Mouse (Mus musculus) neutrophil, adult 5-6 weeks (primary cell): ENCODE measurements around the gene T. TPM values are rescaled to one million over a fixed set of nuclear protein-coding genes. Genes with fewer than 3 reads are reported as not detected.
A peak's percentile ranks its signal among the peaks of the same experiment; 100 is the strongest.

Source experiments
- ATAC-seq: fragments of 151-379, 151-347 bp; 2 replicates; pipeline ENCODE4 v1.8.0; 2017; ENCODE audit warnings: mild to moderate bottlenecking, moderate TSS enrichment; ENCODE audit not compliant: insufficient number of reproducible peaks, poor library complexity, low FRiP score, severe bottlenecking; ENCODE audit errors: extremely low read depth
- total RNA-seq: library from RNA; stranded (forward); fragments of 200-1000 nt; gene quantifications from 2 replicates; pipeline ENCODE4 v1.2.3, GENCODE M21; 2017

Gene T
- total RNA-seq, 1 experiment from 2014 or later, result not detected

GRCm38 (mm10) chr17:8429896-8430295 is 4.3 kb upstream of the T start:
- no peak for ATAC-seq

GRCm38 (mm10) chr17:8432179-8432800 is 1.9 kb upstream of the T start:
- ATAC-seq, result no peak

DNA sequence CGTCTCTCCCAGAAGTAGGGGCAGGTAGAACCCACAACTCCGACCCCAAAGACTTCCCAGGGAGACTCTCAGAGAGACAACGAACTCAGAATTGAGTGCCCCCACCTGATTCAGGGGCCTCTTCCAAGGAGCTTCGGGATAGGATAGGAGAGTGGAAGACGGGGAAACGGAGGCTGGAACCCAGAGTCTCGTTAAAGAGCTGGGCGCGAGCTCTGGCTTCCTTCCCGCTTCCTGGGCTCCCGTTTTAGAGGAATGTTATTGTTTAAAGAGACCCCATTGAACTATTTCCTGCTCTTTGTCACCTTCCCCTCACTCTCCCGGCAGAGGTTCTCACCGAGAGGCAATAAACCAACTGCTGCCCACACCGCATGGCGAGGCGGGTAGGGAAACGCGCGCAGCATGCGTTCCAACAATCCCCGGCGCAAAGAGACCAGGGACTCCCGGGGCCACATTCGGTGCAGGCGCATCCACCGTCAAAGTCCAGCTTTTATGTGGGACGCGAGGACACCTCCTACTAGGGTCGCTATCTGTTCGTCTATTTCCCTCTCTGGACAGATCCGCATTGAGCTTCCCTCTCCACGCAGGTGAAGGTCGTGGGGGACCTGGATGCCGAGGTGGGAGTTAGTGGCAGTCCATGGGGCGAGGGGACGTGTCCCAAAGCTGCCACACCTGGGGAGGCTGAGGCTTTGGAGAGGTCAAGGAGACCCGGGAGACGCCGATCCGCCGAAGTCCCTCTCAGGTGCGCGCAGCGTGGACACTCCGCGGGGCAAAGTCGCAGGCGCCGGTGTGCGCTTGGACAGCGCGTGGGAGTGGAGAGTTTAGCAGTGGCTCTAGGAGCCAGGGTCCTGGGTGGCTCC is 874 bp upstream of the T start:
- ATAC-seq, result no peak

DNA sequence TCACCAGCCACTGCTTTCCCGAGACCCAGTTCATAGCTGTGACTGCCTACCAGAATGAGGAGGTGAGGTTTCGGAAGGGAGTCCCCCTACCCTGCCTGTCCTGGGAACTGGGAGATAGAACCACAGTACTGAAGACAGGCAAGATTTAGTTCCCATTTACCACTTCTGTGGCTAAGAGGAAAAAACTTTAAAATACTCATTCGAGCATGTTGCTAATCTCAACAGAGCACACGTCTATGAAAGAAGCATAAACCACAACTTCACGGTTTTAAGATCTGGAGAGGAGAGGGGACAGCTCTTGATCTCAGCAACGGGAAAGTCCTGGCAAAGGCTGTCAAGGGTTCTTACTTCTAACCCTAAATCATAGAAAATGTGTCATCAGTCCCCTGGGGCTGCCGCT is 2.0 kb downstream of the T start:
- ATAC-seq, result no peak

GRCm38 (mm10) chr17:8444062-8444461 is 9.8 kb downstream of the T start:
- no peak for ATAC-seq

DNA sequence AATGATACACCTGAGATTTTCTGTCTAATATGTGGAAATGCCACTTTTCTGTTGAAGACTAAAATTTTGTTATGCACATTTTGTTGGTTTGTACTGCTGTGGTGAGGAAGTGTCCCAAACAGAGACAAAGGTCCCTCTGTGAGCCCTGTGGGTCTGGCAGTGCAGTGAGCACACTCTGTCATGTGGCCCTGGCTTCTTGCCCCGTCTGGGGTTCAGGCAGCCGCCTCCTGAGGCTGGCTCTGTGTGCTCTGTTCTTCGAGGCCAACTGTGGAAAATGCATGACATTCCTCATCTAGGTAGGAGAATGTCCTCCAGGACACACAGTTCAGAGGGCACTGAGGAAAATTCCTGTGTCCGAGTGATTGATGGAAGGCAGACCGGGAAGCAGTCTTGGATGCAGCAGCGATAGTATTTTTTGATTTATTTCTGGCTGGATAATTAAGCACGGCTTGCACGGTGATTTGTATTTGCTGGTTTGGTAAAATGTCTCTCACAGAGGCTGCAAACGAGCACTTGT is 13.5 kb downstream of the T start:
- no peak for ATAC-seq

DNA sequence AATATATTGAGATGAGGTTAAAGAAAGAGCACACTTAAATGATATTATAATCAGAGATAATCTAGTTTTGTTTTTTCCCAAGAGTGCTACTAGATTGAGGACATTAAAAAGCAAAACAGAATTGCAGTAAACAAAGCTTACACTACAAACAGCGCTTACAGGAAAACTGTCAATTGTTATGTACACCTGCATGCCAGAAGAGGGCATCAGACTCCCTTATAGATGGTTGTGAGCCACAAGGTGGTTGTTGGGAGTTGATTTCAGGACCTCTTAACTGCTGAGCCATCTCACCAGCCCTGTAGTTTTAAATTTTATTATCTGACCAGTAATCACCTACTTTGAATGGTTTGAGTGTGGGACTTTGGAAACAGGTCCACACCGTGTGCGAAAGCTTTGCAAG is 14.1 kb downstream of the T start:
- ATAC-seq, result no peak

- ATAC-seq, result no peak
Measured at GRCm38 (mm10) chr17:8455196-8455595, 21.0 kb downstream of the T start.

- ATAC-seq, result no peak
Measured at GRCm38 (mm10) chr17:8455601-8456000, 21.4 kb downstream of the T start.

DNA sequence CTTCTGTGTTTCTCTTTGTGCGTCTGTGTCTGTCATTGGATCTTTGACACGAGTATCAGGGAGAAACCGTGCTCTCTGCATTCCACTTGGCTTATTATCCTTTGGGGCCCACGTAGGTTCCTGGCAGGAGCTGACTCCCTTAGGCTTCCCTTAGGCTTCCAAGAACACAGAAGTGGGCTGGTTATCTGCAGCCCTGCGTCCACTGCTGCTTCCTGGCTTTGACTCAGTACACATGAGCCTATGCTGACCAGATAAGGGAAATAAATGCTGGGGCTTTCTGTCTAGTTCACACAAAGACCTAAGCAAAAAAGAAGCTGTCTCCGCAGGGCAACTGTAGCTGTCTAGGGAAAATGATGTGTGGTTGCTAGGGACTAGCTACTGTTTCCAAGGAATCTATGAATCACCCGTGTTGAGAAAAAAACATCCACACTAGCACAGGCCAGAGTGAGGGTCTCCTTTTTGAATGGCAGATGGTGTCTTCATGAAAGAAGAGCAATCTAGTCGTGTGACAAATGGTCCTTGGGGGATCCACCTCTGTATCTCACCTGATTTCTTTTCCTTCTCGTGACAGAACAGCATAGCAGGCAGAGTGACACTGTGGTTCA is 22.7 kb downstream of the T start:
- no peak for ATAC-seq

DNA sequence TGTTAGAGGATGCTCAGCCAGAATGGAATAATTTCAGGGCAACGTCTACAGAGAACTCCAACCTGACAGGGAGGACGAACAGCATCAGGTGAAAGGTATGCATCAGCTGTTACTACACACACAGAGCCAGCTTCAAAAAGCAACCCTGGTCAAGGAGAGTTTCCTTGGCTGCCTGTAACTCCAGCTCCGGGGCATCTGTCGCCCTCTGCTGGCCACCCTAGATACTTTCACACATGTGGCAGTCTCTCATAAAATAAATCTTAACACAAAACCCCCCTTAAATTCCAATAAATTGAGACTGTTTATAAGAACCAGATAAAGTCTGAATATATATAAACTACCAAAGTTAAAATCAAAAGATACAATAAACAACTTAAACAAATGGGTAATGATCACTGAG is 27.3 kb downstream of the T start:
- no peak for ATAC-seq

GRCm38 (mm10) chr17:8463482-8464128 is 29.4 kb downstream of the T start:
- ATAC-seq, result peak; percentile 47; the same call in 1 of the 2 replicates

DNA sequence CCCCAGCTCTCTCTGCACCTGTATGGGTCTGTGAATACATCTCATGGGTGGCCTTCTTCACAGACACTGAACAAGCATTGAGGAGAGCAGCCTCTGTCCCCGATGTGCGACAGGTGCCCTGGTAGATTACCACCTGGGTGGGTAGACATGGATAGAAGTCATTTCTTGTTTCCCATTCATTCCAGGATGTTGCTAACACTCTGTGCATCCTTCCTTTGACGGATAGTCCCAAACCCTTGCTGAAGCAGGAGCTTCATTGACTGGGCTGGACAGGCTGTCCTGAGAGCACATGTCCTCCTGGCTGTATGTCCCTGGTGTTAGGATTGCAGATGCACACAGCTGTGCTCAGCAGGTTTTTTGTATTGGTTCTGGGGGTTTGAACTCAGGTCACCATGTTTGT is 33.5 kb downstream of the T start:
- ATAC-seq, result no peak

GRCm38 (mm10) chr17:8468716-8469344 is 34.6 kb downstream of the T start:
- no peak for ATAC-seq

GRCm38 (mm10) chr17:8478554-8478953 is 44.3 kb downstream of the T start:
- ATAC-seq, result no peak

DNA sequence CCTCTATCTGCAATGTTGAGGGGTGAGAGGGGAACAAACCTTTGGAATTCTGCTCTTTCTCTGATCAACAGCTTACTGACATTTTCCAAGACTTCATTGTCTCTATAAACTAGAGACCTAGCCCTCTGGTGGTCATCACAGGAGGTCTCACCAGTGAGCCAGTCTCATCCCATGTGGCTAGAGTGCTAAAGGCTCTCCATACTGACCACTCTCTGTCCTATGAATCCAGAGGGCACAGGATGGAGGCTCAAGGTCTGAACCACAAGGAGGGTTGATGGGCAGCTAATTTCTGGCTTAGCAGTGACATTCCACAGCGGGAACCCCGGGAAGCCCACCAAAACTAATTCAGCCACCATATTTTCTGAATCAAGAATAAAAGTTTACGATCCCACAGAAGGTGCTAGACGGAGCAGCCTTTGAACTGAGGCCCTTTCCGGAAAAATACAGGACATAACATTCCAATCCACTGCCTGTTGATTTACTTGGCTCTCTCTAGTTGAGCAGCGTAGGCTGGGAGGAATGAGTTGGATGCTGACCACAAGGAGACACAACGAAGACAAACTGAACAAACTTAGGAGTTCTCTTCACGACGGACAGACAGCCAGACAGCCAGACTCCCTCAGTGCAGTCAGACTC is 45.4 kb downstream of the T start:
- ATAC-seq, result no peak

DNA sequence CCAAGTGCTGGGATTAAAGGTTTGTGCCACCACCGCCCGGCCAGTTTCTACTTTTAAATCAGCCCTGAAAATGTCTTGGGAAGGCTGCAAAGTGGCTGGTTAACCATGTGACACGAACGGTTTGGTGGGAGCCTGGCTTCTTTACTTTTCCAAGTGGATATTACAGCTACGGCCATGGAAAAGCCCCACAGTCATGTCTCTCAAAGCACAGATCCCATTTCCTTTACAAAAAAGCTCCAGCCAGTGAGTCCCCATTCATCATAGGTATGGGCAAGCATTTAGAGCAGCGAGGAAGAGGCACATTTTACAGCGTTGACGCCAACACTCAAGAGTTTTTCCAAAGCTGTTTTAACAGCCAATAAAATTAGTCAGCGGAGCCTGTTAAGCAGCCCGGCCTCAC is 47.6 kb downstream of the T start:
- no peak for ATAC-seq

- no peak for ATAC-seq
Measured at GRCm38 (mm10) chr17:8482876-8483275, 48.7 kb downstream of the T start.

- no peak for ATAC-seq
Measured at GRCm38 (mm10) chr17:8484246-8484645, 50.0 kb downstream of the T start.
